Mouse (Mus musculus): Measurements from ENCODE around the gene Ubac2.

Ubac2 gene

DNA sequence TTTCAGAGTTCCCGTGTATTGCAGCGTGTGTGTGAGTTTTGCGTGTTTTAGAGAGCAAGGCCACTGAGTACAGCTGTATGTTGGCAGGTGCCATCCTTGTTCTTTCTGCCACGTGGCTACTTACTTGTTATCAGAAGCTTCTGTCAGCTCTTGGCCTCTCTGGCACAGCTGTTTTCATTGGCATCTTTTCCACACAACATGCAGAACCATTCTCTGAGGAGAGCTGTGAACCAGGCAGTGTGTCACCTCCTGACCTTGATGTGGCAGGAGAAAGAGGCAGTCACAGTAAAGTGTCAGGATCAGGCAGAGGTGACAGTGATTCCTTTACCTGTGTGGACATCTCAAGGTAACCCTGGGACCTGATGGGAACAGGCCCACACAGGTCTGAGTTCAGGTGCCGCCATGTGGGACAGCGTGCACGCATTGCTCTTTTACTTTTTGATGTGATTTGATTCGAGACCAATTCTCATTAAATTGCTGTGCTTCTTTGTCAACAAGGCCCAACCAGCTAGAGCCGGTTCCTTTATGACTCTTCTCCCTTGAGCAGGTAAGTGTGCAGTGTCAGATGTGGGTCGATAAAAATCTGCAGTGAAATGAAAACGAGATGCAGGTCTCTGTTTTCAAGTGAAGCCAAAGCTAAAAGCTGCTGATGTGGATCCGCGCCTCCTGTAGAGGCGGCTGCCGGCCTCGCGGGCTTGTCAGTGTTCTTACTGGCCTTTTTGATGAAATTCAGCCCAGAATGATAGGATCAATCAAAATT is 122.1 kb downstream of the Ubac2 start:
- DNase-seq (ENCODE audit: extremely low spot score, low spot score) = no peak

DNA sequence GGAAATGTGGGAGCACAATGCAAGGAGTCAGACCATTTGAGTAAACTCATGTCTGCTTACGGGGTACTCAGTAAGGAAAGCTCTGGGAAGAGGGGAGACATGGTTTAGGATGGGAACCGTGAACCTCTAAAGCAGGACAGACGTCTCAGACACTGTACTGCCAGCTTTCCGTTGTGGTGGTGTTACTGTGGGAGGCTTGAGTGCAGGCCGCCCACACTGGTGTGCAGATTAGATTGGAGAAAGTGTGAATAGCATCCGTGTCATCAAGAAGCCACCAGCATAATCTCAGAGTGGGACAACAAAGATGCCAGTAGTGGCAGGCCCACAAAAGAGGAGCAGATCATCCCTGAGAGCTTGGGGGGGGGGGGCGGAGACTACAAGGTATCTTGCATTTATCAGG is 123.8 kb downstream of the Ubac2 start:
- no peak for DNase-seq (ENCODE audit: extremely low spot score, low spot score)

DNA sequence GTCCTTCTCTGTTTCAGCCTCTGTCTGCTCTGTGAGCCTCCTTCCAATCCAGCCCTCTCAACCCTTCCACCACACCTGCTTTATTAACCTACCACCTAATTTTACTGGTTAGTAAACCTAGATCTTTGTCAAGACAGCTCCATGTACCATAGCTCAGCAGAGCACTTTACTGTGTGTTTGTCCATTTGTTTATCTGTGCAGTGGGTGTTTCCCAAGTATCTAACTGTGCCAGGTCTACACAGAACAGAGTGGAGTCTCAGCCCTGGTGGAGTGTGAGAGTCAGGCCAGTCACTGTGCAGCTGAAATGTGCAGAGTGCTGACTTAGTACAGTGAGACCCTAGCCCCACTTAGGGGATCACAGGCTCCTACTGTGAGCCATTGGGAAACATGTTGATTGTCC is 125.4 kb downstream of the Ubac2 start:
- no peak for DNase-seq (ENCODE audit: extremely low spot score, low spot score)

DNA sequence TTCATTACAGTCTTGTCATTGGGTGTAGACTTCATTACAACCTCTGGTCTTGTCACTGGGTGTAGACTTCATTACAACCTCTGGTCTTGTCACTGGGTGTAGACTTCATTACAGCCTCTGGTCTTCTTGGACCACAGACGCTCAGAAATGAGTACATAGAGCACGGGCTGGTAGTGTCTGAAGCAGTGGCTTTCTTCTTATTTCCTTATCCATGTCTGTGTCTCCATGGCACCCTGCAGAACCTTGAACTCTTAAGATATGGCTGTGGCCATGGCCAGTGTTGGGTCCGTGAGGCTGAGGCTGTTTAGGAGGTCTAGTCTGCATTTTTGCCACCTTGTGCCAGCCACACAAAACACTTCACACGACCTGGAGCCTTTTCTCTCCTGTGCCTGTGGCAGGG is 129.8 kb downstream of the Ubac2 start:
- DNase-seq (ENCODE audit: extremely low spot score, low spot score) = no peak

DNA sequence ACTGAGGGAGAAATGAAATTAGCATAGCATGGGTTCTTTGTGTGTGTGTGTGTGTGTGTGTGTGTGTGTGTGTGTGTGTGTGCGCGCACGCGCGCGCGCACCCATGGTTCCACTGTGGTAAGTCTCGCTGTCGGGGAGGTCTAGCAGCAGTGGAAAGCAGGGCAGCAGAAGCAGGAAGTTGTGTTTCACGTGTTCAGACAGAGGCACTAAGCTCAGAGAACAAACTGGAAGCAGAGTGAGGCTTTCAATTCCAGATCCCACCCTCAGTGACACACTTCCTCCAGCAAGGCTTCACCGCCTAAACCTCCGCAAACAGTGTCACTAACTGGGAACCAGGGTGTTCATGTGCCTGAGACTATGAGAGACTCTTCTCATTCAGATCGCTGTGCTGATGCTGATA is 131.1 kb downstream of the Ubac2 start:
- DNase-seq (ENCODE audit: extremely low spot score, low spot score) = no peak

DNA sequence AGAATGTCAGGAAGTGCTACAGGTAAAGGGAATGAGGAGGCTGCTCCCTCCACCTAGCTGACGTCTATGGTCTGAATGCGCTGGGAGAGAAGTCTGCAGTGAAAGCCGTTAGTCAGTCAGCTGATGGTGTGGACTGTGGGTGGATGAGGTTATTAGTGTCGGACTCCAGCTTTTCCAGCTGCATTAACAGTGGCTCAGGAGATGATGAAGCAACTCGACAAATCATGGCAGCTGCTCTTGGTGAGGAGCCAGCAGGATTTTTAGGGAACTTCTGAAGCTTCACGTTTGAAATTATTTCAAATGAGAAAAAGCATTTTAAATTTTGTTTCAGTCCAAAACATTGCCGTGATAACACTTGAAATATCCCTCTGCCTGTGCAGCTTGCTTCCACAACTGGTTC is 131.9 kb downstream of the Ubac2 start:
- DNase-seq (ENCODE audit: extremely low spot score, low spot score) = no peak

DNA sequence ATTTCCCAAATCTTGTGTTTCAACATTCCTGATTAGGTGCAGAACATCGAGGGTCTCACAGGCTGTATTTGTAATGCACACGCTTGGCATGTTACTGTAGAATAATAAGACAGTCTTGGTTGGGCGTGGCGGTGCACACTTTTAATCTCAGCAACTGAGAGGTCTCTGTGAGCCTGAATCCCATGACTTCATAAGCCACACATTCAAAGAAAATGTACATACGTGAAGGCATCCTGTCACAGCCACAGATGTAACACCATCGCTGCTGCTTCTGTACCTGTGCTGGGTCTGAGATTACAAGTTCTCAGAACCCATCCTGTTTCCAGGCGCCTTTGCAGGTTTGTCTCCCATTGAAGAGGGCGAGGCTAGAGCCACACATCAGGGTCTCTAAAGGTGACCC is 133.3 kb downstream of the Ubac2 start:
- DNase-seq (ENCODE audit: extremely low spot score, low spot score) = no peak

DNA sequence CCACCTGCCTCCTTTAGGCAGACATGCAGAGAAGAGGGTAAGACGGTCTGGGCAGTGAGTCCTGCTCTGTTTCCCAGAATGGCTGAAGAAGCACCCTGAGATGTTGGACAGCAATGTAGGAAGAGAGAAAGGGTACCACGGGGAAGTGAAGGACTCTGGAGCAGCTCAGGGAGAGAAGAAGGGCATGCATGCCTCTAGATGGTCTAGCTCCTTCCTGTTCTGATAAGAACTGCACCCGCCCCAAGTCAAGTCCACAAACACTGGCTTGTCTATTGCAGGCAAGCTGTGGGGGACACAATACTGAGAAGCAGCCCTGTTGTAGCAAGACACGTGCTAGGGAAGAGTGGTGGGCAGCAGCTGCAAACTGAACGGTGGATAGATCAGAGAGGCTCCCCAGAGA is 133.8 kb downstream of the Ubac2 start:
- no peak for DNase-seq (ENCODE audit: extremely low spot score, low spot score)

DNA sequence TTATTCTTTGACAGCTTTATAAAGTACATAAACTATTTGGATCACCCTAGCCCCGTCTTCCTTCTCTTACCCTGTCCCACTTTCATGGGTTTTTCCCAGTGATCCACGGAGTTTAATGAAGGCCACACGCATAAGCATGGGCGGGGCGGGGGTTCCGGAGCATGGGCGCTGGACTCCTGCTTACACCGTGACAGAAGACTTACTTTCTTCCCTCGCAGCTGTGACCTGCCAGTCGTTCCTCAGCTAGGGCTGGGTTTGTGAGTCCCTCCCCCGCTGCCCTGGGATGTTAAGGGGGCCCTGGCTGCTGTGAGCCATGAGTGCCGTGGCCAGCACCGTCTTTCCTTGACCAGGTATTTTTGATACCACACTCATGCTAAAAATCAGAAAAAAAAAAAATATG is 134.4 kb downstream of the Ubac2 start:
- no peak for DNase-seq (ENCODE audit: extremely low spot score, low spot score)

DNA sequence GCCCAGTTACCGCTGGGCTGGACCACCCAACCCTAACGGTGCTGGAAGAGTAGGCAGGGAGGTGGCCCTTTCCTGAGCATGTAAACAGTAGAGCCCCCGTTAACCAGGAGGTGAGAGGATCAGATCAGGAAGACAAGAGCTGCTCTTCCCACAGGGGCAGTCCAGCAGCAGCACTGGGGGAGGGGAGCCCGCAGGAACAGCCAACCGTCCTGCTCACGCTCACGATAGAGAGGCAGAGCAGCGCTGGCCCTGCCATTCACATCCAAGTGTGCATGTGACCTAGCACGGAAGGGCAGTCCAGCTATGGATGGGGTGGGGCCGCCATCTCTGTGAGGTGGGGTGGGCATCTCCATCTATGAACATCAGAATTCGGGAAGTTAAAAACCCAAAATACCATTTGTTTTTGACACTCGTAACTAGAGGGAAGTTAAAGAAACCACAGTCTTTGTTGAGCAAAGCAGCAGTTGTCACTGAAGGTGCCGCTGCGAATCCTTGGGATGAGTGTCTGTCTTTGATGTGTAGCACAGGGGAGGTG is 135.1 kb downstream of the Ubac2 start:
- no peak for DNase-seq (ENCODE audit: extremely low spot score, low spot score)

DNA sequence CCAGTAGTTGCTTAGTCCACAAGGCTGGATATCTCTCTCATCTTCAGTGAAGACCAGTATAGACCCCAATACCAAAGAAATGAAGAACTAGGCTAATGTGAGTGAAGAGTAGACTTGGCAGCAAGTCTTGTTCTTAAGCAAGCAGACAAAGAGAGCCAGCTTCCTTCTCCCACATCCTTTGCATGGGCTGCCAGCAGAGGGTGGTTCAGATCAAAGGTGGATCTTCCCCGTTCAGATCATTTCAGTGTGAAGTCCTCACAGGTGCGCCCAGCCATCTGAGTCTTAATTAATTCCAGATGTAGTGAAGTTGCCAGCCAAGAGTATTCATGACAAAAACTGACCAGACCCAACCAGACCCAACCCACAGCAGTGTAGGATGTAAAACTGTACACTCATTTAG is 139.5 kb downstream of the Ubac2 start:
- DNase-seq (ENCODE audit: extremely low spot score, low spot score) = no peak

DNA sequence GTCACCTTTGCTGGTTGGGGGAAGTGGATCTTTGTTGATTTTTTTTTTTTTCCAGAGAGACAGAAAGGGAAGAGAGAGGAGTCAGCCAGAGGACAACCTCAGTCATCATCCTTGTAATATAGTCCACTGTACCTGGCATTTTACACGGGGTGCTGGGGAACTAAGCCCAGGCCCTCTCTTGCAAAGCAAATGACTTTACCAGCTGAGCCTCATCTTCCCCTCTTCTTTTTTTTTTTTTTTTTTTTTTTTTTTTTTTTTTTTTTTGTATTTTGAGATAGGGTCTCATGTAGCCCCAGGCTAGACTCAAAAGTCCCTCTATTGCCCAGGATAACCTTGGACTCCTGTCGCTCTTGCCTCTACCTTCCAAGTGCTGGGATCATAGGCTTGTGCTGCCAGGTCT is 141.0 kb downstream of the Ubac2 start:
- no peak for DNase-seq (ENCODE audit: extremely low spot score, low spot score)

DNA sequence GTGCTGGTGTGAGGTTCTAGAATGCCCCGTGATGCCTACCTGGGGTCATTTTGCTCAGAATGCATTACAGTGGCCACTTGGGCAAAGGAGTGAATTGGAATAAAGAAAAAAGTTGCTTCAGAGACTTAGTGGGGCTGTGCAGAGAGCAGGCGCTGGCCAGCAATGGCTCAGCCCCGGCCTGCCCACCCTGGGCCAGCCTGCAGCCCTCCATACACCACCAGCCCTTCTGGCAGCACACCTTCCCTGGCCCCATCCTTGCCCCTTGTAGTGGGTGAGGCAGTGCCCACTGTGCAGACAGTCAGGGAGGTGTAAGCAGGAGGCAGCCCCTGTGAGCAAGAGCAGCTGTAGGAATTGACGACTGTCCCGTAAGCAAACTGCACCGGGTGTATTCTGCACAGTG is 142.1 kb downstream of the Ubac2 start:
- no peak for DNase-seq (ENCODE audit: extremely low spot score, low spot score)

DNA sequence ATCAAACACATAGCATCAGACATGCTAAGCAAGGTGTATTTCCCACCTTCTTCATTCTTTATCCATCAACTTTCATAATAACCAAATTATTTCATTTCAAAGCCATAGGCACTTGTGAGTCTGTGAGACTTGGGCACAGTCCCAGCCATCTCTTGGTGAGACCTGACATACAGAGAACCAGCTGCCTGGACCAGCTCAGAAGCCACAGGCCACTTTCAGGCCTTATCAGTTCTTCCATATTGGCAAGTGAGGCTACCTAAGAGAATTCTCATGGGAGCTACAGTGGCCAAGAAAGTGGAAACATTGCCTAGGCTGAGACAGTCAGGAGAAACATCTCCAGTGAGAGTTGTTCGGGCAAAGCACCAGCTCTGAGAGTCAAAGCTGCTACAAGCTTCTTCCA is 144.6 kb downstream of the Ubac2 start:
- no peak for DNase-seq (ENCODE audit: extremely low spot score, low spot score)

DNA sequence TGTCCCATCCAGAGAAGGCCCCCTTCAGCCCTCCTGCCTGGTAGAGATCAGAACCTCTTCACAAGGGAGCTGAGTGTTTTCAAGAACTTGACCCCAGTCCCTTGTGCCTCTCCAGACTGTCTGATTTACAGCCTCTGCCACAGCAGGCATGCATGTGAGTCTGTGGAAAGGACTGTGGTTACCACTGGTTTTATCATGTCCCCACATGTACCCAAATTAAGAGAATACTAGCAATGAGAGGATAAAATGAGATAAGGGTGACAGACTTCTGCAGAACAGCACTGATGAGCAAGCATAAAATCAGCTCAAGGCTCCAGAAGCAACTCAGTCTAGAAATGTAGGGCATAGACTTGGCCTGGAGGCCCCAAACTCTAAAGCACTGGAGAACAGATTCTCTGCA is 145.5 kb downstream of the Ubac2 start:
- DNase-seq (ENCODE audit: extremely low spot score, low spot score) = no peak

DNA sequence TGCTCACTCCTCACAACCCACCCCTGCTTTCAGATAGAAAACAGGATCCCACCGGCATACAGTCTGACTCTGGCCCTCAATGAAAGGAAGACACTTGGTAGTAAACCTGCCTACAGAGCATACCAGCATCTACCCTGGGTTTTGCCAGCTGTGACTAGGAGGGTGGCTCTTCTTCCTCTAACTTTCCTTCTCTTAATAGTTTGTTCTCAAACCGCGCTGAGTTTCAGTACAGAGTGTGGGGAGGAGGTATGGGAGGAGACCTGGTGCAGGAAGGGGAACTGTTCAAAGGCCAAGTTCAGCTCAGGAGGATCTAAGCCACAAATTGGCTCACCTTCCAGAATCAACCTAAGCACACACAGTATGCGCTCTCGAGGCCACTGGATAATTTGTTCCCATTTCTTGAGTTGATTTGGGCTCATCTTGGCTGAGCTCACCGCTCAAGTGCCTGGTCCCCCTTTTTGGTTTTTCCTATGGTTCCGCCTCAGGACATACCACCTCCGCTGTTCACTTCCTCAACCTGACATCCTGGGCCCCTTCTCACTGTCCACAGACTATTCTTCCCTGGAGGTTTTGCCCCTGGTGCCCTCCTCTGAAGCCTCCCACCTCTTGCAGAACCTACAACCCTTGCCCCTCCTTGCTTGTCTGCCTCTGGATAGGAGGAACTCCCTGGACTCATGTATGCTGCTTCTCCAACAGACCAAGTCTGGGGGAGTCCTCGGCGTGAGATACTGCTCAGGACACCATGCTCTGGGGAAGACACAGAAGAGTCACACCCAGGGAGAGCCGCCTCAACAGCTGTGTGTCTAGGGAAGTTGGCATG is 150.7 kb downstream of the Ubac2 start:
- DNase-seq (ENCODE audit: extremely low spot score, low spot score) = no peak

DNA sequence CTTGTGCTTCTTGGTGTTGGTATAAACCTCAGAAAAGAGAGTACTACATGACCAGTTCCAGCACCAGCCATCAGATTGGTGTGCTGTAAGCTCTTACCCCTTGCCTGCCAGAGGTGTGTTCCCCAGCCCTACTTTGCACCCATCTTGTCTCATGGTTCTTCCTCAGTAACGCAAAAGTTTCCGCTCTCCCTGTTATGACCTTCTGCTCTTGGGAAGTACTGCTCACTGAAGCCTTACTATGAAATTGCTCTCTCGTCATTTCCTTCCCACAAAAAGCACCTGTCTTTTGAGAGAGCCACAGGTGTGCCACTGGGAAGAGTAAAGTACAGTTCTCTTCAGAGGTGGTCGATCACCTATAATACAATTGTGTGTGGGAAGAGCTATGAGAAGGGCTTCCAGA is 151.4 kb downstream of the Ubac2 start:
- no peak for DNase-seq (ENCODE audit: extremely low spot score, low spot score)

DNA sequence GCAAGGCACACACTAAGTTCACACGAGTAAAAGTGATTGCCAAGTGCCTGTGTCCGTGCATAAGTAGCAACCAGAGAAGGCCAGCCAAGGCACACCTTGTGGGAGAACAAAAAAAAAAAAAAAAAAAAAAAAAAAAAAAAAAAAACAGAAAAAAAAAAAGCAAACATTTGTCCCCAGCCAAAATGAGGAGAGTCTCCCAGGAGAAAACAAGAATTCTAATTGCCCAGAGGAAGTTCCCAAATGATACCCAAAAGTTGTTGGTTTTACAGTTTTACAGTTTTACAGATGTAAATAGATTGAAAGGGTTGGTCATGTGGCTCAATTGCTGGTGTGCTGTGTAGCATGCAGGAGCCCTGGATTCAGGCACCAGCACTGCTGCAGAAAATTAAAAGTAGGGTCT is 153.6 kb downstream of the Ubac2 start:
- DNase-seq (ENCODE audit: extremely low spot score, low spot score) = no peak

DNA sequence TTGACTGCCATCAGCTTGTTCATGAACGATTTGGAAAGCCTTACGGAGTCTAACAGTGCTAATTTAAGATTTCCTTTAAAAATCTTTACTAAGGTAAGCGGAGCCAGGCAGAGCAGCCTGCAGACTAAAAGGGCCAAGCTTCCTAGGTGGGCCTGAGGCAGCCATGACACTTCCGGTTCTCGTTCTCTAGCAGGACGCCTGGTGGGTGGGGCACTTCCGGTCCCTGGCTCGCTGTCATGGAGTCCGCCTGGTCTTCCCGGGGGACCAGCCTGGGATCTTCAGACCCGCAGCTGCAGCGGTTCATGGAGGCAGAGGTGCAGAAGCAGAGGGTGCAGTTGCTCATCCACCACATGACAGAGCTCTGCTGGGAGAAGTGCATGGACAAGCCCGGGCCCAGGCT is 156.0 kb downstream of the Ubac2 start, which contains the start of gene Timm8a2:
Timm8a2 (plus strand) TSS at position 224 of the 400 bp plus-strand sequence.
- DNase-seq (ENCODE audit: extremely low spot score, low spot score) = no peak

DNA sequence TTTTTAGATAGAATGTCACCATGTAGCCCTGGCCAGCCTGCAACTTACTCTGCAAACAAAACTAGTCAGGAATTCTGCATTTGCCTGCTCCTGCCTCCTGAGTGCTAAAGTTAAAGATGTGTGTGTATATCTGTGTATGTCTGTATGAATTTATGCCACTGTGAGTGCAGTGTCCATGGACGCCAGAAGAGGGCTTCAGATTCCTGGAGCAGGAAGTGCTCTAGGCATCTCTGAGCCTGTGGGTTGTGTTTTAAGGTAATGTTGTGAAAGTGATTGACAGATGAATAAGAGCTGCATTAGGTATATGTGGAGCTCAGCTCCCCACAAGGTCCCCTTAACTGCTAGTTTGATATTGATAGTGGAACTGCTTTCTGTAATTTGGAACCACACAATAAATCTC is 156.8 kb downstream of the Ubac2 start:
- no peak for DNase-seq (ENCODE audit: extremely low spot score, low spot score)

DNA sequence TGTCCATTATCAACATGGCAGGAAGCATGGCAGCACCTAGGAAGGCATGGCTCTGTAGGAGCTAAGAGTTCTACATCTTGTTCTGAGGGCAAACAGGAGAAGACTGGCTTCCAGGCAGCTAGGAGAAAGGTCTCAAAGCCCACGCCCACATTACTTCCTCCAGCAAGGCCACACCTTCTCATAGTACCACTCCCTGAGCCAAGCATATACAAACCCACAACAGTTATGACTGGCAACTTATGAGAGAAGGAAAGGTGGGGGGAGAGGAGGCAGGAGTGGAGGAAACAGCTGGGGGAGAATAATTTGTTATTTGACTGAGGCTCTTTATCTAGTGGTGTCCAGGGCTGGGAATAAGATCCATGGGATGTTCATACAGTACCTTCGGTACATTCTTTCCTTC is 157.4 kb downstream of the Ubac2 start:
- no peak for DNase-seq (ENCODE audit: extremely low spot score, low spot score)

DNA sequence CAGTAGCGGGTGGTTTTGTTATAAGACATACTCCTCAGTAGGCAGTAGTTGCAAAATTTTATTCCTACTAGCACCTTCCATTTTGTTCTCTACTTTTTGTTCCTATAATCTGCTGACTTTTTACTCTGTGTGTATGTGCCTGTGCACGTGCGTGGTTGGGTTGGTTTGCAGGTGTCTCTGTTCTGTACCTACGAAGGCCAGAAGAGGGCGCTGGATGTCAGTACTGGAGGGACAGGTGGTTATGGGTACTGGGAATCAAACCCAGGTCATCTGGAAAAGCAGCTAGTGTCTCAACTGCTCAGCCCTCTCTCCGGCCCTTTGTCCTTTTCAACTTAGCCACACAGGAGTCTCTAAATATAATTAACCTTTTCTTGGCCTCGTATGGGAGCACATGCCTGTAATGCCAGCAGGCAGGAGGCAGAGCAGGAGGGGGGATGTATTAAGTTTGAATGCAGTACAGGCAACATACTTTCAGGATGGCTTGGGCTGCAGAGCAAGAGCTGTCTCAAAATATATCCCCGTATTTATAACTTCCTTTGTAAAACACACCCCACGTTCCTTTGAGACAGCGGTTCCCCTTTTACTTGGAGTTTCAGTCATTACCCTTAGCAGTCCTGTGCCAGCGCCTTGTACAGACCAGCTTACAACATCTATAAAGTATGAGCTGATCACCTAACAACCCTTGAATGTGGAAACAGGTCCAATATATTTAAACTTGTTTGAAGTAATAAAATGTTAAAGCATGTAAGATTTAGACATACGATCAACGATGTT is 160.6 kb downstream of the Ubac2 start:
- DNase-seq (ENCODE audit: extremely low spot score, low spot score) = no peak
